Mouse (Mus musculus) right cerebral cortex, postnatal 25 days (tissue): ENCODE measurements at regions not wholly inside any gene's neighbourhood (a gene's known extent, or its start where the extent isn't known, plus 50 kb on each side); places are given as distances from the start of the nearest gene placed in this dataset.
A peak's percentile ranks its signal among the peaks of the same experiment; 100 is the strongest.

Experiments
- DNase-seq: peaks from one replicate; pipeline ENCODE4 v3.0.0; 2022

DNA sequence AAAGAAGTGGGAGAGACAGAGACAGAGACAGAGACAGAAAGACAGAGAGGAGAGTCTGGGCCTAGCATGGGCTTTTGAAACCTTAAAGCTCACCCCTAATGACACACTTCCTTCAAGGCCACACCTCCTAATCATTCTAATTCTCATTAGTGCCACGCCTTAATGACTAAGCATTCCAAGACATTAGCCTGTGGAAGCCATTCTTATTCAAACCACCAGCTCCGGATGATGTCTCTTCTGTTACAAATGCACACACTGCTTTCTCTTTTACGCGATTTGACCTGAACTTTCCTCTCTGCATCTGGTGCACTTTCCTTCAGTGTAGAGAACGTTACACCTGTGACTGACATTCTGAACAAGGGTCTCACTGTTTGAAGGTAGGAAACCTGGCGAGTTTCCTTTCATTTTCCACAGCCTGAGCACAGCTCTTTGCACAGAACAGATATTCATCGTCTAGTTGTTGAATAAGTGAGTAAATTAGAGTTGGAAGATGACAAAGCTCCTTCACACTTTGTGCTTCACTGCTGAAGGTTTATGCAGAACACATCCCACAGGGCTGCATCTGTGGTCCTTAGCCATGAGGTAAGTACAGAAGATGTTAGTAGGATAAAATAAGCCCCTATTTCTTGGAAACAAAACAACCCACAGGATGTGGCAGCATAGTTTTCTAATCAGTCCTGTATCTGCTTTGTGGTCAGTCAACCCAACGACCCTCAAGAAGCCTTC lies 116.8 kb downstream of the Faxc start:
- DNase-seq, result no peak

DNA sequence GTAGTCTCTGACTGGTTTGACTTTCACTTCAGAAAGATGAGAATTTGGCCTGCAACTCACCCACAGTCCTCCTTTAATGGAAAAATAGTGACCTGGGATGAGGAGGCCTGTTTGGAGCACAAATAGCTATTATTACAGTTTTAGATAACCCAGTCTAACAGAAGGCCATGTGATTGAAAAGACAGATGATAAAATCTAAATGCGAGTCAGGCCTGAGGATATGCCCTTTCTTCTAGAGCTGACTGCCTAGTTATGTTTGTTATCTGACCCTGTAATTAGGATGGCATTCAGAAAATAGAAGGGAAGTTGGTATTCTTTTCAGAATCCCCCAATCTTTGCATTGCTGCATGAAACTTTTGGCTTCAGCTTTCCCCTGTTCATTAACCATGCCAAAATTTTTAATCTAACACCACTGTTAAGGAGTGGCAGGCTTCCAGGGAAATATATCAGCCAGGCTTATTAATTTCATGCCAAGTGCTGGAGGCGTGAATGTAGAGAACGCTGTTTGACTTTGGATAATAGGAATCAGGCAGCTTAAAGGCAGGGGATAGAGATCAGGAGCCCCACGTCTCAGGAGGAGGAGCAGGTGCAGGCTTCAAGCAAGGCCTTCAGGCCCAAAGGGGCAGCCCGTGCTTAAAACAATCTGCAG lies 135.8 kb downstream of the Faxc start:
- peak; percentile 11 for DNase-seq

GRCm38 (mm10) chr4:22067678-22068299 lies 136.7 kb downstream of the Faxc start:
- peak; percentile 8 for DNase-seq

DNA sequence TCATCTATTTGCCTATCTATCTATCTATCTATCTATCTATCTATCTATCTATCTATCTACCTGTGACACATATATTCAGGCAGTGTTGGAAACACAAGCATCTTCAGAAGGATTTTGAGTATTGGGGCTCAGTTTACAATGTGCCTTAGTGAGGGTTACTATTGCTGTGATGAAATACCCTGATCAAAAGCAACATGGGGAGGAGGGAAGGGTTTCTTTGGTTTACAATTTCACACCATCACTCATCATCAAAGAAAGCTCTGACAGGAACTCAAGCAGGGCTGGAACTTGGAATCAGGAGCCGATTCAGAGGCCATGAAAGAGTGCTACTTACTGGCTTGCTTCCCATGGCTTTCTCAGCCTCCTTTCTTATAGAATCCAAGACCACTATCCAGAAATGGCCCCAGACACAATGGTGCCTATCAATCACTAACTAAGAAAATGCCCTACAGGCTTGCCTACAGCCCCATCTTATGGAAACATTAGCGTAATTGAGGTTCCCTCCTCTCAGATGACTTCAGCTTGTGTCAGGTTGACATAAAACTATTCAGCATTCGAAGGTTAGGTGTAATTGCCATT lies 157.2 kb downstream of the Faxc start:
- no peak for DNase-seq

DNA sequence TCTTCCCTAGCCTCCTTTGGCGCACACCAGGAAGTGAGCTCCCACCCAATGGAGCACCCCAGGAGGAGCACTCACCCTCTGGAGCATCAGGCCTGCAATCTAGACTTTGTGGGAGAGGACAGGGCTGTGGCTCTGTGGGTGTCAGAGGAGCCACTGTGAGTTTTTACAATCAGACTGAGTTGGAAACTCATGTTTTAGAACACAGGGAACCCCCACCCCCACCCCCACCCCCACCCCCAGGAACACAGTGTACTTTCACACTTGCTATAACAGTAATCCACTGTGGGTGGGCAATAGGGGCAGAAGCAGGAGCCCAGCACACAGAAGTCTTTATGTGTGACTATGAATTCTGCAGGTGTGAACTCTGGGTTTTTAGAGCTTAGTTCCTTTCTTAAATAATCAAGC lies 158.5 kb downstream of the Faxc start:
- no peak for DNase-seq

- no peak for DNase-seq
These were observed 159.4 kb downstream of the Faxc start for GRCm38 (mm10) chr4:22090536-22090935.

DNA sequence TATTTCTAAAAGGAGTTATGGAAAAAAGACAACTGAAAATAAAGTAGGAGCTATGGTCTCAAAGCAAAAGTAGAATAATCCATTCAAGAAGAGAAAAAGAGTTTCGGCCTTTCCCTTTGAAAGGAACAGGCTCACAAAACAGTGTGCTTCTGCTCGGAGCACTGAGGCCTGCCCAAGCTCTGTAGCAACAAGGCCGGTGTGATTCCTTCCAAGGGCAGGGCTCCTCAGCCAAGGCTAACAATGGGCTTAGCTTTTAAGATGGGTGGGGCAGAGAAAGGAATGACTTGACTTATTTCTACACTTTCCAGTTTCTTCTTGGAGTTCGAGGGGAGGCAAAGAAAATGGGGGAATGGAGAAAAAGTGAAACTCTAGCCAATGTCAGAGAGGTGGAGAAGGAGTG lies 161.4 kb downstream of the Faxc start:
- DNase-seq, result no peak

- DNase-seq, result no peak
These were observed 164.3 kb downstream of the Faxc start for GRCm38 (mm10) chr4:22095257-22096031.

DNA sequence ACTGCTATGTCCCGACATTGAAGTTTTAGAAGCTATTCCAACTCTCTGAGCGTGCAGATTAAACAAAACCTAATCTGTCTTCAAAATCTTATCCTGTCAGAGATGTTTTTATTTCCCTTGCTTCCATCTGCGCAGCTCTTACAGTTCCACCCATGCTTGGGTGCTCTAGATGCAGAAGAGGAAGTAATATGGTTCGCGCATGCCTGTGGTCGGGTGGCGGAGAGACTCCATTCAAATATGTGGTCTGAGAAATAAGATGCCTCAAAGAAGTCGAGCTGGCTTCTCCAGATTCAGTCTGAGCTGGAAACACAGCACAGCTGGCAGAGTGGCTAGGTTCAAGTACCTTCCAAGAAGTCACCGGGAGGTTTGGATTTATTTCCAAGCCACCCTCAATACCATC lies 167.5 kb downstream of the Faxc start:
- no peak for DNase-seq

- DNase-seq, result no peak
These were observed 171.3 kb downstream of the Faxc start for GRCm38 (mm10) chr4:22102478-22102877.

DNA sequence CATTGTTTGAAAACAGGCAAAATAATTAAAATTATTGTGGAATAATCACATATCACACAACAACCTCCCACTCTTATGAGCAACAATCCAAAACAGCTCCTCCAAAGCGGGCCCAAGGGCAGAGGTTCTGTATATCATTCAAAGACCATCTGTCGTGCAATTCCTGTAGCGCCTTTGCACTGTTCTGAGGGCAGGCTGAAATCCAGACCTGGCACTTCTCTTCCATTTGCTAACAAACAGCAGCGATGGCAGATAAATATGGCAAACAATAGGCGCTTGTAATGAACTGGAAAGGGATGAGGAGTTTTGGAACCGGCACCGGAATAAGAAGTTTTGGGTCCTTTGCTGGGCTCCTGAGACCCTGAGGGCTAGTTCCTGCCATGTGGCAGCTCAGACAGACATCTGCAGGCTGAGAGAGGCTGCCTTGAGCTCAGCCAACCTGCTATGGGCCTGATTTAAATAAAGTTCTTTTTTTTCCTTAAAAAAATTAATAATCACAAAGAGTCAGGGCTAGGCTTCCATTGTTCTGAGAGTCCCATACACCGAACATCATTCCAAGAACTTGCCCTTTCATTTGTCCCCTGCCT lies 172.0 kb downstream of the Faxc start:
- no peak for DNase-seq

DNA sequence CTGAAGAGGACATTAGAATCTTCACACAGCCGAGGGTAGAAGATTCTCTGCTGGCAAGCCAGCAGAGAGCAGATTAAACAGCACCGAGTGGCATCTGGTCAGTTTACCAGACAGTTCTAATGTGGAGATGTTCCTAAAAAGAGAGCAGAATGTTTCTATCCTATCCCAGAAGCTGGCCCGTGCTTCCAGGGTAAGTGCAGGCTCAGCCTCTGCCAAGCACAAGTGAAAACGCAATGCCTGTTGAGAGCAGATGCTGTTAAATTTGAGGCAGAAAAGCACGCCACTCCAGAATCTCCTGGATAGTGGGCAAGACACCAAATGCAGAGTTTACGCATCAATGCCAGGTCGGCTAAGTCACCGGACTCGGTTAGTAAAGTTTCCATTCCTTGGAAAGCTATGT lies 175.8 kb downstream of the Faxc start:
- peak; percentile 30 for DNase-seq

DNA sequence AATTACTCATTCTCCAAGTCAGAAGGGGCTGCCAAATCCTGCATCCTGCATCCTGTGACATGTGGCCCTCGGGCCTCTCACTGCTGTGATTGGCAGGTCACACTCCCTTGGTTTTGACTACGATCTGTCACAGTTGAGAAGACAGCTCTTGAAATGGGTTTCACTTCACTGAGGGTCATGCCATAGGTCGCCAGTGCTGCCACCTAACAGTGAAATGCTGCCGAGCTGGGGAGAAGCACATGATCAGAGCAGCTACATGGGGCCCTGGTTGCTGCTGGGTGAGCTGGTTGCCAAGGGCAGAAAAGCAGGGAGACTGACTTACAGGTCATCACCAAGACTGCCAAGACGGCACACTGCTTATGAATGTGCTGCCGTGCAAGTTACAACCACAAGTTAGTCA lies 178.3 kb downstream of the Faxc start:
- DNase-seq, result no peak

GRCm38 (mm10) chr4:22110400-22110799 lies 179.3 kb downstream of the Faxc start:
- DNase-seq, result no peak

DNA sequence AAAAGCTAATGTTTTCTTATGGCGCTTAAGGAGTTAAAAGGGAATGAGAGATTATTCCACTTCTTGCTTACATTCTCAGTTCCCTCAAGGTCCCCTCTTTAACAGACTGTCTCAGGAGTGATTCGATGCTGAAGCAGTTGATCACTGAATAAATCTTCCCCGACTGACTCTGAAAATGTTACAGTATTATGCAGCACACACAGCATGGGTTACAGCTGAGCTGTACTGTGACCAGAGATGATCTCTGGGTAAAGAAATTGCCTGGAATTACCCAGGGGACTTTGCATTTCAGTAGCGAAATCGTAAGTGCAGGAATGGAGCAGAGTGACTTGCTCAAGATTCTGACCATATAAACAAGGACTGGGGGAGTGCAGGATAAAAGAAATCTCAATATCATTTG lies 181.1 kb downstream of the Faxc start:
- no peak for DNase-seq

GRCm38 (mm10) chr4:22114451-22114850 lies 183.3 kb downstream of the Faxc start:
- no peak for DNase-seq

- no peak for DNase-seq
These were observed 188.7 kb downstream of the Faxc start for GRCm38 (mm10) chr4:22119877-22120276.

DNA sequence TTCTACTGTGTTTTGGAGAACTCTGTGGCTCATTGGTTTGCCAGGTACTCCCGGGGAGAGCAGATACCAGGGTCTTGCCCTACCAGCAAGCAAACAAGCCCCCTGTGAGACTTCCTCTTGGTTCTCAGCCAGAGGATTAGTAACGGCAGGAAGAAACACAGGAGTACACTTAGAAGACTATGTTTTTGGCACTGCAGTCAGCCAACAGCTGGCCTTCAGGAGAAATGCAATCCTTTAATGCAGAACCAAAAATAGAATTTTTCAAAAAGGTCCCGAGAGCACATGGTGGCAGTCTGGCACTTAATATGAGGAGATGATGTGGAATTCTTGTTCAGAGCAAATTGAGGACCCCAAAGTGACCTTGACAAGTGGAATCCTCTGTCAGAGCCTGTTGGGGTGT lies 189.8 kb downstream of the Faxc start:
- no peak for DNase-seq

DNA sequence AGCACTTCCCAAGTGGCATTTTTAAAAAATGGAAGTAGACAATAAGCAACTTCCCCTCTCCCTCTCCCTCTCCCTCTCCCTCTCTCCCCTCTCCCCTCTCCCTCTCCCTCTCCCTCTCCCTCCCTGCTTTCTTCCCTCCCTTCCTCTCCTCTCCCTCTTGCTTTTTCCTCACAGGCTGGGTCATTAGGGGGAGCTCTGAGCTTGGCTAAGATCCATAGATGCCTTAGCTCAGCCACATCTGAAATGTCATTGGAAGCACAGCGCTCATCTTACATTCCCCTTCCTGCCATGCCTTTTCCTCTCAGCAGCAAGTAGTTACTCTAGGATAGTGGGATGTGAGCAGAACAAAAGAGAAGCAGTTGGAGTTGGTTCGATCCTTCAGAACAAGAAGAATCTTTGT lies 190.3 kb downstream of the Faxc start:
- DNase-seq, result no peak

DNA sequence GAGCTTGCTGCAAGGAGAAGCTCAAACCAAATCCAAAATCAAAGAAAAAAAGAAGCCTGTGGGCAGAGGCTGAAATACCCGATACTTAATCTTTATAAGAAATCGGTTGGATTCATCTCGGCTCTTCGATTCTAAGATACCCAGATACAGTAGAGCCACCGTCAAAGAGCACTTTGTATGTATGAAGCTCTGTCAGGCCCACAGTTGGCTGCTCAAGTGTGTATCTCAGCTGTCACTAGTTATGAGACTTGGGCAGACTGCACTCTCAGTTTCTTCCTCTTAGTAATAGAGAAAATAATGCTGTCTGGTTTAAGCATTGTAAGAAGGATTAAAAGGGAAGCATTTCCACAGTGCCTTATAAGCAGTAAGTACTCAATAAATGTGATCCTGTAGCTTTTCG lies 193.7 kb downstream of the Faxc start:
- no peak for DNase-seq

- no peak for DNase-seq
These were observed 199.4 kb downstream of the Faxc start for GRCm38 (mm10) chr4:22130511-22130910.
